Mouse (Mus musculus) lung, postnatal 14 days (tissue): ENCODE measurements around the gene Ppfibp2.
A peak's percentile ranks its signal among the peaks of the same experiment; 100 is the strongest.

ENCODE experiments used
- DNase-seq: peaks from one replicate; pipeline ENCODE4 v3.0.0; 2021

Gene Ppfibp2

DNA sequence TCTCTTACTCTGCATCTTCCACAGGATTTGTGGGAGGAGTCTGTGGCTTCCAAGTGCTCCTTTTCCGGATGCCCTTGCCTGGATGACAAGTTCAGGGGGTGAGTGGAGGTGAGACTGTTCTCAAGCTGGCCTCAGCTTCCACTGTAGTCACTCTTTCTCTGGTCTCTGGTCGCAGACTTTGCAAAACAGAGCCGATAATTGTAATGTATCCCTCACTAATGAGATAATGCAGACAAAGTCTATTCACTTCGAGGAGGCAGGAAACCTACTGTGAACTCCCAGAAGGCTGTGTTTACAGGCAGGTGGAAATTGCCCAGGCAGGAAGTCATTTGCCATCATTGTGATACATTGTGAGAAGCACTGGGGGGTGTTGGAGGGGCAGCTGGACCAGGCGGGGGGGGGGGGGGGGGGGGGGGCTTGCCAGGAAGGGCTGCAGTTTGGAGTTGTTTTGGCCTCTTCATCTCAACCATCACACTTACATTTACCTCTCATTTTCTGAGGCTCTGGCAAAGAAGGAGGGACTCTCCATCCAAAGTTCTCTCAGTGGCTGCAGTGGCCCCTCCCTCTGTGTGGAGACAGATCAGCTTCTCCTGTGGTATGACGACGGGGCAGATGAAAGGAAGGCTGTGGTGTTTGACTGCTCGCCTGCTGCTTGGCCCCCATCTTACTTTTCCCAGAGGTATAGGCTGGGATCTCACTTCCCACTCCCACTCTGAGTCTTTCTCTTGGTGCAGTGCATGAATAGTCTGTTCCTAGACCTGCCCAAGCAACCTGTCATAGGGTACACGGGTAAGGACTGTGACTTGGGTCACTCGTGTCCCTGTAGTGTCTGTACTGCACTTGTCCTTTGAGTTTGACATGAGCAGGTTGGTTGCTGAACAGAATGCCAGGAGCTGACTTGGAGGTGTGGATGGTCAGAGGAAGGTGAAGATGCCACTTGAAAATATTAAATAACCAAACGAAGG lies 23.3 kb downstream of the Ppfibp2 start:
- DNase-seq: no peak

DNA sequence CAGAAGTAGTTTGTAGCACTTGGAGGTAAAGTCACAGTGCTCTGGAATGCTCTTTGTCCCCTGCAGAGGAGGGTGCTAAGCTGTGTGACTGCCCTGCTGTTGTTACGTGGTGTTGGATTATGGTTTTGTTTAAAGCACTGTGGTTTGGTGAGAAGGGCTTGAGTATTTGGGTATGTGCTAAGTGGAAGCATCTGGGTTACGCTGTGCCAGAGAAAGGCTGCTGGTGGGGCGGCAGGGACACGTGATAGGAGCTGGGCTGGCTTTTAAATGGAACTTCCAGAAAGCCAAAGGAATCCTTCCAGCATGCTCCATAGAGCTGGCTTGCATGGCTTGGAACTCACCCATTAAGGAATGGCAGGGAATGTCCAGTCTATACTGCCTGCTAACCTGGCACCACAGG lies 24.2 kb downstream of the Ppfibp2 start:
- DNase-seq: peak; percentile 6

DNA sequence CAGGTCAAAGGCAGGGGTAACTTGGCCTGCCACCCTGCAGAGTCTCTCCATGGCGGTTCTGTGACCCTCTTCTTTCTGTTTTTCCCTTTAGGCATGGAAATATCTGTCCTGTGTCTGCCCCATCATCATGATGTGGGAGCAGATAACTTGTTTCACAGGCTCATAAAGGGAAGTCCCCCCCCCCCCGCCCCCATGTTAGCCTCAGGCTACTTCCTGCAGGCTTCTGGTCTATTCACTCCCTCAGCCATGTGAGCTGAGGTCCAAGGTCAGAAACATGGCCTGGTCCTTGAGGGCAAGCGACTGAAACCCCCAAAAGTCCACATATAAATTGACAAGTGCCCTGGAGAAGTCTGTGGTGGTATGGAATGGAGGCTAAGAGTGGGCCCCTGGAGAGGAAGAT lies 25.1 kb downstream of the Ppfibp2 start:
- DNase-seq: no peak

DNA sequence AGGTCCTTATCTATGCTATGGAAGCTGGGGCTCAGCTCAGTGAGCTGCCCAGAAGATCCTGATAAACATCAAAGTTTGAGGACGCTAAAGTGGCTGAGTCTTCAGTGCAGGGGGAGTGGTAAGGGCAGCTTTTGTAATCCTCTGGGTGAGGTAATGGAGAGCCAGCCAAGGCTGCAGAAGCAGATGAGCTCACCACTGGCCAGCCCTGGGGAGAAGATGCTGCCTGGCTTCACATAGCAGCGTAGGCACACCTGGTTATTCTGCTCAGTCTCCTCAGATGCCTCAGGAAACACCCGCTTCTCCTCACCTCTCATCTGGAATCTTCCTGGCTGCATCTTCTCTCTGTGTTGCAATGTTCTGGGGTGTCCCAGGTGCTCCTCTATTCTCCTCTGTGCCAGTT lies 29.4 kb downstream of the Ppfibp2 start:
- no peak for DNase-seq

- DNase-seq: no peak
Observed at GRCm38 (mm10) chr7:107625061-107625460, 30.1 kb downstream of the Ppfibp2 start, which contains the start of gene 5330417H12Rik. Gene 5330417H12Rik, minus strand, starts transcription at chr7:107625161.

GRCm38 (mm10) chr7:107625781-107626180 lies 30.8 kb downstream of the Ppfibp2 start:
- DNase-seq: no peak

DNA sequence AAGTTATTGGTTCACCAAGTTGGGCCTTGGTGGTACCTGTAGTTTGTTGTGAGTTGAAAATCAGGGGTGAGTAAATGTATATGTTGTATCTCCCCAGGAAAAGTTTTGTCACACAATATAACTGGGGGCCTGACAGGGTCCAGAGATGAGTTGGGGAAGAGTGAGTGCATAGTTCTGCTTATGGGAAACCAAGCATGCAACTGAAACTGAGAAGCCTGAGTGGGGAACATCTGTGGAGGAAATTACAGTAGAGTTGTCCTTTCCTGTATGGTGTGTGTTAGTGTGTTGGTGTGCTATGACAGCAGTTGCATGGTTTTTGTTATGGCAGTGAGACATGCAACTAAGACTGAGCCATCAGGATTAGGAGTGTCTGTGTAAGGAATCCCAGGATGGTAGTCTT lies 33.4 kb downstream of the Ppfibp2 start:
- DNase-seq: no peak

GRCm38 (mm10) chr7:107633201-107633600 lies 38.2 kb downstream of the Ppfibp2 start:
- no peak for DNase-seq

DNA sequence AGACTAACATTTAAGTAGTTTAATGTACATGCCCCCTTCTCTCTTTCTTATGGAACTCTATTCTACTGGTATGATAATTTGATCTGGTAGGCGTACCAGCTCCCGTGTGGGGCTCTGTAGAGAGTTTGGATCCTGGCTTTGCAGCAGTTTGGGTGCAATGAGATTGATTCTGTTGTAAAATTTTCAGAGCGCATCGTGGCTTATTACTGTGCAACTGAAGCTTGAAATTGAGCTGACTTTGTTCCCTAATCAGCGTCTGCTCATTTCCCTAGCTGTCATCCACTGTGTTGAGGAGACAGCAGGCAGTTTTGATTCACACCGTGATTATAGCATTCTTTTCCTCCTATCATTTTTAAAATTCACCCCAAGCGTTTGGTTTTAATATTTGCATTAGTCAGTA lies 42.4 kb downstream of the Ppfibp2 start:
- no peak for DNase-seq

GRCm38 (mm10) chr7:107638026-107638425 lies 43.0 kb downstream of the Ppfibp2 start:
- no peak for DNase-seq

DNA sequence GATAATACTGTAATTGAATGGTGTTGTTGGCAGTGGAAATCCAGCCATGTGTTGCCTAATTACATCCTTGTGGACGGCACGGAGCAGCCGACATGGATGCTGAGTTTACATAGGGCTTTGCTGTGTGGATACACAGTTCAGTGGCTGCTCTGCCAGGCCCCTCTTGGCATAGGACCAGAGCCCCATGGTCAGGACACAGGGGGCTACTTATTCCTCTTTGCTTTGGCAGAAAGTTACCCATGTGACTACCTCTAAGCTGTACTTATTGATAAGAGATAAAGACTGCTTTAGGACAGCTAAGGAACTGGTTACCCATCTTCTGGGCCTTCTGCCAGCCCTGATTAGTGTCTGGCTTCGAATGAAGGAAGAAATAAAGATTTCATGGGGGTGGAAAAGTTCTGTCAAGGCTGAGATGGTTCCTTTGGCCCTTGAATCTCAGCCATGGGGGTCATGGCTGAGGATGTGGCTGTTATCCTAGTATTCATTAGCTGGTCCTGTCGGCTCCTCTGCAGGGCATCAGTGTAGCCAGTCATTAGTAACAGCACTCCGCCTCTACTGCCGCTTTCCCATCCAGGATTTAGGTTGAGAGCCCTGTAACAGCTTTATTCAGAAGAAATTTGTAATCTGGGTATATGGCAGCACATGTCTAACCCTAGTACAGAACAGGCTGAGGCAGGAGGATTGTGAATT lies 47.7 kb downstream of the Ppfibp2 start:
- no peak for DNase-seq

DNA sequence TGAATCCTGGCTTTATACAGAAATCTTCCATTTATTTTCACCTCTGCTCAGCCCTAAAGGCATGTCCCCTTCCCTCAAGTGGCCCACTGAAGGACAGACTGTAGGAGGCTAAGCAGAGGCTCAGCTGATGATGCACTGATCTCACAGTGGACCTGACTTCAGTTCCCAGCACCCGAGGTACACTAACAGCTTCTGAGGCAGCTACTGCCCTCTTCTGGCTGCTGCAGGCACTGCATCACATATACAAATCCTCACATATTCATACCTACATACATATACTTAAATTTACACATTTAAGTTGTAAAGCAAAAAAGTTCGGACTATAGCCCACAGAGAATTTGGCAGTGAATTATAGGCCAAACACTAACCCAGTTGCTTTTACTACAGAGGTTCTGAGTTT lies 50.0 kb downstream of the Ppfibp2 start:
- DNase-seq: no peak

DNA sequence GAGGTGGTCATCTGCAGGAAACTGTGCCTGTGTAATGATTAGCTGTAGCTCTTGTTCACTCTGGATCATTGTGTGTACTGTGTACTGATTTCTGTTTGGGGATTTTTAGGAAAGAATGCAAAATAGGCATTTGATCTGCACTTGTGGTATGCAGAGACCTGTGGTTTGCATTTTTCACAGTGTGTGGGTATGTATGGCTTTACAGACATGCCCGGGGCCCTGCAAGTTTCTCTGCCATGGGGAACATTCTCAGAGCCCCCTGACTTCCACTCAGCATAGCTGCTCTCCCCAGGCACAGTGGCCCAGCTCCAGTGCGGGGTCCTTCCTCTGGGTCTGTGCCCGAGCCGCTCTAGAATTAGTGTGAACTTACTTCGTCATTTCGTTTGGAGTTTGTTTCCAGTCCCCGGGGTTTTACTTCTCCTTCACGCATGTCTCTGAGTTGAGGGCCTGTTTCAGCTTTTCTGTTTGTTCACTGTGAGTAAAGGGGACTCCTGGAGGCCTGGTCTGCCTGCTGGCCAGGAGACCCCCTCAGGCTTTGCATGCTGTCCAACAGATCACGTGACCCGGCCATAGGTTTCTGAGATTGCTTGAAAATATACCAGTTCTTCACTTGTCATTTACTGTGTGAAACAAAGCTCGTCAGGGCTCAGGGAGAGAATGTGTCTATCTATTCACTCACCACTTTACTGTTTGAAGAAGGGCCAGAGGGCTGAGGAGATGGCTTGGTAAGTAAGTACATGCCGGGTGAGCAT lies 54.1 kb downstream of the Ppfibp2 start:
- no peak for DNase-seq

DNA sequence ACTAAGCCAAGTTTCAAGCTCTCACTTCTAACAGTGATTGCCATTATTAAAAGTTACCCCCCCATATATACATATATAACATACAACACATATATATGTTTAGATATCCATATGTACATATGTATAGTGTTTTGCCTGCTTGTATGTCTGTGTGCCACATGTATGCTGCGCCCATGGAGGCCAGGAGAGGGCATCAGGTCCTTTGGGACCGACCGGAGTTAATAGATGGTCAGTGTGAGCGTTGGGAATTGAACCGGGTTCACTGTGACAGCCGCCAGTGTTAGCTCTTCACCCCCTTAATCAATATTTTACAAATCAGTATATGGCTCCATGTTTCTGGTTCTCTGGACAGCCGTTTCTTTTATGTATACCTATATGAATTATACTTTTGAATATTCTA lies 55.0 kb downstream of the Ppfibp2 start:
- no peak for DNase-seq

- no peak for DNase-seq
Observed at GRCm38 (mm10) chr7:107651821-107652220, 56.8 kb downstream of the Ppfibp2 start.

DNA sequence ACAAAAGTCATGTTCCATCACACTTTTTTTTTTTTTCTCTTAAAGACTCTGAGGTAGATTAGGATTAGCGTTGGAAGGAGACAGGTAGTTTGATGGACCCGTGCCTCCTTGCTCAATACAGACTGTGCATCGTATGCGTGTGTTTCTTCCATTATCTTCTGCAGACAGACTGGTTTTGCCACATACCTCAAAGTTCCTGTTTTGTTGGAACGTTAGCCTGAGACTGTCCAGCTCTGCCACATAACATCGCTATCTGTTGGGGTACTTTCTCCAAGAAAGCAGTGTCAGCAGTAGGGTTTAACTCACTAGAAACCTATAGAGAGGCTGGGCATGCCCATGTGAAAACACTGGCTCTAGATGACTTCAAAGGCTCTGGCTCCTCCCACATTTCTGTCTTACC lies 61.4 kb downstream of the Ppfibp2 start:
- DNase-seq: no peak

GRCm38 (mm10) chr7:107659186-107659918 lies 64.3 kb downstream of the Ppfibp2 start:
- DNase-seq: no peak

GRCm38 (mm10) chr7:107661189-107661842 lies 66.3 kb downstream of the Ppfibp2 start:
- DNase-seq: peak; percentile 84

GRCm38 (mm10) chr7:107661843-107662281 lies 66.9 kb downstream of the Ppfibp2 start:
- no peak for DNase-seq

DNA sequence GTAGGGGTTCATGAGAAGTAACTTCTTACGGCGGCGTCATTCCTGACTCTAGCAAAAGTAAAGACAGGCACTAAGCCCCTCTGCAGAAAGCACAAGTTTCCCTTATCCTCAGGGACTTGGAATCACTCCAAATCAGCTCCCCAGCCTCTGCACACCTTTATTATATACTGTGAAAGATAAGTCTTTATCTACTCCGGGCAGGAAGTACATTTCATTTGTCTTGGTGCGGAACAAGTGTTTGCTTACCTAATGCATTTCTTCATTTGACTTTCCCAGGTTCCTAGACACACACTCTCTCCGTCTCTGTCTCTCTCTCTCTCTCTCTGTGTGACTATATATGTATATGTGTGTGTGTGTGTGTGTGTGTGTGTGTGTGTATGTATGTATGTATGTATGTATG lies 68.6 kb downstream of the Ppfibp2 start:
- no peak for DNase-seq

- peak; percentile 62 for DNase-seq
Observed at GRCm38 (mm10) chr7:107664063-107665056, 69.4 kb downstream of the Ppfibp2 start.
